Mouse (Mus musculus) retina, embryonic 14.5 days (tissue): ENCODE data around the gene Lonrf3.

Experiments
- DNase-seq: peaks from one replicate; pipeline ENCODE4 v3.0.0-alpha.2; 2015; ENCODE audit warnings: low spot score

Gene Lonrf3

DNA sequence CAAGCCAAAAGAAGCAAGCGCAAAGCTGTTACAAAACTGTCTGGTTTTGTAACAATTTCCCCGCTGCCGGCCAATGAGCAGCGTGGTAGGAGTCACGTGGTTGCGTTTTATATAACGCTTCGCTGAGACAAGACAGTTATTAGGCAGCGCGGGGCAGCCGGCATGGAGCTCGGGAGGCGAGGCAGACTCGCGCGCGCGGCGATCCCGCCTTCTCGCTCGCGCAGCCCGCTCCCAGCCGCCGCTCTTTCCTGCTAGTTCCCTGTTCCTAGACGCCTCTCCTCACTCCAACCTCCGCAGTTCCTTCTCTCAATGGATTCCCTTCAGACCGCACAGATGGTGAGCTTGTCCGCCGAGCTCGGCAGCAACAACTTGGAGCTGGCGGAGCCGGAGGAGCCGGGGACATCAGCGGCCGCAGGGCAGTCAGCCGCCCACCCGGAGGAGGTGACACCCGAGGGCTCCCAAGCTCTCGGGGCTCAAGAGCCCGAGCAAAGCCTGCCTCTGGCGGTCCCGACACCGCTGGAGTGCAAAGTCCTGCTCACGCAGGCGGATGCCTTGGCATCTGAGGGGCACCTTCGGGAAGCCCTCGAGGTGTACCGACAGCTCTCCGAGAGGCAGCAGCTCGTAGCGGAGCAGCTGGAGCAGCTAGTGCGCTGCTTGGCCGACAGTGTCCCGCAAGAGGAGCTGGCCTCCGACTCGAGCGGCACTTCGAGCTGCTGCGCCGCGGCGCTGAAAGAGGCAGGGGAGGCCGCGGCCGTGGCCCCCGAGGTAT lies at the start of gene Lonrf3:
Gene Lonrf3, plus strand, starts transcription at position 83 of the 769 bp plus-strand sequence.
- peak; percentile 74 for DNase-seq

DNA sequence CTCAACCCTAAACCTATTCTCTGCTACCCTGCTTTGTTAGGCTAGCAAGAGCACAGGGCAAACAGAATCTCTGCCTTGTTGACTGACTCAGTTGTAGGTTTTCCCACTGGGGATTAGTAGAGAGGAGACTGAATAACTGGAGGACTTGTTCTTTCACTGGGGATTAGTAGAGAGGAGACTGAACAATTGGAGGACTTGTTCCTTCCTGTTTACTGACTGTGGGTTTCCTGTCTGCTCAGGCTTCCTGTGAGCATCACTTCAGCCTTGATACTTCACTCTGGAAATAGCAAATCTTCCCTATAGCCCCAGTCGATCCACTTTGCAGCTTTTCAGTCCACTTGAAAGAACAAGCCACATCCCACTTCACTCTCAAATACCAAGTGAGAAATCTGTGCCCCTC lies 49.4 kb upstream of the Lonrf3 start:
- DNase-seq, result no peak

DNA sequence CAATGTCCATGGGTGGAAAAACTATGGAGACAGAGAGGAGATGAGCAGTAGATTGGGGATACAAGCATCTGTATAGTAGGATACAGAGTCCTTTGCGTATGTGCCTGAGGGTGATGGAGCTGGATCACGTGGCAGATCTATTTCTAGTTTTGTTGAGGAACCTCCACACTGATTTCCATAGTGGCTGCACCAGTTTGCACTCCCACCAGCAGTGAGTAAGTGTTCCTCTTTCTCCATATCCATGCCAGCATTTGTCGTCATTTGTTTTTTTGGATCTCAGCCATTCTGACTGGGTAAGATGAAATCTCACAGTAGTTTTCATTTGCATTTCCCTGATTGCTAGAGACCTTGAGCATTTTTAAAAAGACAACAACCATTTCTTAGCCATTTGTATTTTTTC lies 16.7 kb upstream of the Lonrf3 start:
- DNase-seq, result no peak

DNA sequence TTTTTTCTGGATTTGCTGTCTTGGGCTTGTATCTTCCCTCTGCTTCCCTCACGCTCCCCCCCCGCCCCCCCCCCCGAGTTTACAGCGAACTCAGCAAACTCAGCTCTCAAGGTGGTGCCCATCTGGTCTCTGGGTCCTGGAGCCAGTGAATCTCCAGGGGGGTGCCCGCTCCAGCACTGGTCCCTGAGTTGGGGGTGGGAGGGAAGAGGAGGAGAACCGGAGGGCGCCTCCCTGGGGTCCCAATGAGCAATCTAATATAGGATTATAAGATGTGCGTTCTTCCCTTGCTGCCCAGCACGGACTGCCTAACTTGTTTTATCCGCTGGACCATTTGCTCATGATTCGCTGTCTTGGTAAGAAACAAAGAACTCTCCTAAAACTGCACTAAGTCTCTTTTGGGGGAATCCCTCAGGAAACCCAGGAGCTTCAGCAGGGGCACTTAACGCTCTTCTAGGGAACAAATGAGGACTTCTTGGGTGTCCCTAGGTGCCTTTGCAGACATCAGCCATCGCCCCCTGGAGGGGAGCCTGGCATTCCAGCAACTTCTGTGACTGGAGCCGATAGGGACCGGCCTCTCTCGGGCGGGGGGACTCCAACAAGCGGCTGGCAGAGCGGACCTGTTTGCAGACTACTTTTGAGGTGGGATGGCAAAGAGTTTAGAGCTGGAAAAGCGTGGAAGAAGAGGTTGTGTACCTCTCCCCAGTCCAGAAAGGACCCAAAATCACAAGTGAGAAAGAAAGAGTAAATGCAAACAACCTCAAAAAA lies 480 bp upstream of the Lonrf3 start:
- DNase-seq, result peak; percentile 46

DNA sequence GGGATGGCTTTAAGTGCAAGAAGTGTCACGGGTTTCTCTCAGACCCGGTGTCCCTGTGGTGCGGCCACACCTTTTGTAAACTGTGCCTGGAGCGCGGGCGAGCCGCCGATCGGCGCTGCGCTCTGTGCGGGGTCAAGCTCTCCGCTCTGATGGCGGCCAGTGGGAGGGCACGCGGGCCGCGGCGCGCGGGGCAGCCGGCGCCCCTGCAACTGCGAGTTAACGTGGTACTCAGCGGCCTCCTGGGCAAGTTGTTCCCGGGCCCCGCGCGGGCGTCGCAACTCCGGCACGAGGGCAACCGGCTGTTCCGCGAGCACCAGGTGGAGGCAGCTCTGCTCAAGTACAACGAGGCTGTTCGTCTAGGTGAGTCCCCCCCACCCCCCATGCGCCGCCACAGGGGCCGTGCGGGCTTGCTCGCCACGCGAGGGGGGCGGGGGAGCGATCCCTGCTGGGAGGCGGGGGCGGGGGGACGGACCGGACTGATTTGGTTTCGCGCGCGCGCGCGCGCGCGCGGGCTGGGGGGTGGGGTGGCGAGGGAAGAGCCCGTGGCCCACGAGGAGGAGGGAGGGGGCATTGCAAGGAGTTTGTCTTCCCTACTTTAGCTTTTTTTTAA lies 992 bp downstream of the Lonrf3 start:
- DNase-seq, result no peak

DNA sequence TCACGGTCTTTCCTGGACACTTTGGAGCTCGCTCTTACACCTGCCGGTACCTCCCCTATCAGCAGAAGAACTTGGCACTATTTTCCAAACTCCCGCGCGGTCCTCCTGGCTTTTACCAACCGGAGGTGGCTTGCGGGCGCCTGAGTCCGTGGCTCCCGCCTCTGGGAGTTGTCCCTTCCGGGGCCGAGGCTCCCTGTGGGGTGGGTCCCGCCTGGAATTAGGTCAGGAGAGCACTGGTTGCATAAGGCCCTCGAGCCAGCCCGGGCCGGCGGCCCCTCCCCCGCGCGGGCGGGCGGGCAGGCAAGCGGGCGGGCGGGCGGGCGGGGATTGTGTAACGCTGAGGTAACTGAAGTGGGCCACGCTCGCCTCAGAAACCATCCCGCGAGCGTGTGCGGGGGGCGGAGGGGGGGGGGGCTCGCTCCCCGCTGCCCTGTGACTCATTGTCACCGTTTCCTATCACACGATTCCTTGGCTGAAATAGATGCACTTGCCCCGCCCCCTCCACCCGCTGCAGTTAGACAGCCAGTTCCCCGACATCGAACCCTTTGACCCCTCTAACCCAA lies 1.8 kb downstream of the Lonrf3 start:
- peak; percentile 51 for DNase-seq

DNA sequence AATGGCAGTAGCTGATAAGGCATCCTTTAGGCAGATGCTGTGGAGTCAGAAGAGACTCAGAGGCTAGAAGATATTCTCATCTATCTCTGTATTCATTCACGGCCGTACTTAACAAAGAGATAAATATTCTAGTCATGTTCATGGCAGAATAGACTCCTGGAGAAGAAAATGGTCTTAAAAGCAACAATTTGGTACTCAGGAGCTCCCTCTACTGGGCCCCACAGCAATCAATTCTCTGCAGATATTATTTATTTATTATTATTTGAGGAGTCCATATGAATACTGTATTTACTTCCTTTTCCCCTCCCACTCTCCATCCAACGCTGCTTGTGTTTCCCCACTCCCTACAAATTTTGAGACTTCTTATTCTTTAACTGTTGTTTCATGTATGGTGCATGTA lies 24.3 kb downstream of the Lonrf3 start:
- peak; percentile 68 for DNase-seq

DNA sequence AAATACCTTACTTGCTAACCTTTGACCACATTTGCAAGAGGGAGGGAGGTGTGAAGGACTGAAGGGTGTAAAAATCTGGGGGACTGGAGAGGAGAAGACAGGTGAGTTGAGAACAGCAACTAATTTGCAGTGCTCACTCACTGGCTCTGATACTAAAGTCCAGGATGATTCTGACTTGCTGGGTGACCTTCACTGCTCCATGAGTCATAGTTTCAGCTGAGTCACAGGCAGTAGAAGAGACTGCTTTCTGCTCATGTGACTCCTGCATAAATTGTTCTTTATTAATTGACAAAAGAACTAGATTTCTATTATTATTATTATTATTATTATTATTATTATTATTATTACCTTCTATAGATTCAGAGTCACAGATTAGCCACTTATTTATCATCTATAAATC lies 57.2 kb downstream of the Lonrf3 start:
- DNase-seq, result no peak

DNA sequence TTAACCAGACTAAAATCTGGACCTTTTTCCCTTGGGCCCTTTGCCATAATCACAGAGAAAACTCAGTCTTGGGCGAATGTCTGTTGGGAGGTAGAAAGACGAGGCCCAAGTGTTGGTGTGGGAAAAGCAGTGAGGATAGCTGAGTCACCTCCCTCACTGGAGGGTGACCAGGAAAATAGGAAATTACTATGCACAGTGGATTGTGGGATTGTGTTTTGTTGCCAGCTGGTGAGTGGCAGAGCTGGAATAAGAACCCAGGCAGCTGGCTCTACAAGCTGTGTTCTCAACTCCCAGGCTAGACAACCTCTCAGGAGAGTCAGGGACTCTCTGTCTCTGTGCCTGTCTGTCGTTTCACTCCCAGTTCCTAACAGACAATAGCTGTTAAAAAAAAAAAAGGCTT lies 61.8 kb downstream of the Lonrf3 start:
- no peak for DNase-seq

DNA sequence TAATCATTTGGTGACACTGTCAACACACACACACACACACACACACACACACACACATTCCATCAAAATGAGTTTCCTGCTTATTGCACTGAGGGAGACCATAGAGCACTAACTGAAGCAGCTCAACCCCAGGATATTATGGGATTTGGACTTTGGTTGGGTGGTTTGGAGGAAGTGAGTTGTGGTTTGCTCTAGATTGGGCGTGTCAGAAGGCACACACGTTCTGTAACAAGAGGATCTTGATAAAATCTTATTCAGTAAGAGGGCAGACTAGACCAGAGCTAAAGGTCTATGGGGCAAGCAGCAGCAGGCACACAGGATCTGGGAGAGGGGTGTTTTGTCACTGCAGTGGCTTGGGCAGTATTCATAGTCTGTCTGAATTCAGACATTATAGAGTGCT lies 62.4 kb downstream of the Lonrf3 start:
- DNase-seq, result no peak

DNA sequence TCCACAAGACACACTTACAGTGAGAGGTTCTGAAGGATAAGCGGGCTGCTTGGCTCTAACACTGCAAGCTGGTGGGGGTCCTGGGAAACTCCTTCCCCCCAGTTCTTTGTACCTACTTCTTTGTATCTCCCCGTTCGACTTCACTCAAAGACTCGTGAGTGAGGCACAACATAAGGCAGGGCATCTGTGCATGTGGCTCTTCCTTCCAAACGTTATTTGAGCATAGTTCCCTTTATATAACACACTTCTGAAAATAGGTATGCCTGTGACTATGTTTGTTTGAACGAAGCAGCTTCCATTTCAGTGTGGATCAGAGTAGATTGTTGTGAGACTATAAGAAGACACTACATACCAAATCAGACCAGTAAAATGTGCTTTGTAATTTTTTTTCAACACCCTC lies 64.5 kb downstream of the Lonrf3 start:
- no peak for DNase-seq

DNA sequence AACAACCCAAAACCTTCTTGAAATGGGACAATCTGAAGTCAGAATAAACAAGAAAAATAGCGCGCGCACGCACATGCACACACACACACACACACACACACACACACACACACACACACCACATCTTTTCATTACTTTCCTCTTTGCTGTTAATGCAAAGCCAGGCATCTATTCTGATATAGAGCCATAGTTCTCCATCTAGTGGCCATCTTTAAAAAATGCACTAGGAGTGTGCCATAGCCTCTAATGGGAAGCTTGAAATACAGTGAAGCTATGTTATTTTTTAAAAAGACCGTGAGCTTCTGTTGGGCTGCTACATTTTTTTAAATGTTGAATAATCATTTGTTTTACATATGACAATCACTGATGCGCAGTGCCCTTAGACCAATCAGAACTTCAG lies 65.1 kb downstream of the Lonrf3 start:
- DNase-seq, result peak; percentile 67

DNA sequence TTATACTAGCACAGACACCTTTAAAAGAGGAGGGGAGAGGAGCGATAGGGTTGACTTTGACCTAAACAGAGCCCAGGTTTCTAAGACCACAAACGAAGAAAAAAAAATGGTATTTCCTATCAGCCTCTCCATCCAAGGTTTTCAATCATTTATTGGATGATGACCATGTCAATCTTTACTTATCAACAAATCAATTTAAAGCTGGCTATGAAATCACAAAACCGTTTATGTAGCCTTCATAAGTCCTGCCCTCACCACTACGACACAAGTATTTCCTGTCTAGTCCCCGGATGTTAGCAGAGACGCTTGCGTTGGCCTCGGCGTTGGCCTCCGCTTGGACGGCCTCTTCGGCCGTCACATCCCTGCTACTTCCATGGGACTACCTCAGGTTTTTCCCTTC lies 72.8 kb downstream of the Lonrf3 start, which contains the start of gene Gm6268:
Gene Gm6268, plus strand, starts transcription at position 301 of the 400 bp plus-strand sequence.
- no peak for DNase-seq

DNA sequence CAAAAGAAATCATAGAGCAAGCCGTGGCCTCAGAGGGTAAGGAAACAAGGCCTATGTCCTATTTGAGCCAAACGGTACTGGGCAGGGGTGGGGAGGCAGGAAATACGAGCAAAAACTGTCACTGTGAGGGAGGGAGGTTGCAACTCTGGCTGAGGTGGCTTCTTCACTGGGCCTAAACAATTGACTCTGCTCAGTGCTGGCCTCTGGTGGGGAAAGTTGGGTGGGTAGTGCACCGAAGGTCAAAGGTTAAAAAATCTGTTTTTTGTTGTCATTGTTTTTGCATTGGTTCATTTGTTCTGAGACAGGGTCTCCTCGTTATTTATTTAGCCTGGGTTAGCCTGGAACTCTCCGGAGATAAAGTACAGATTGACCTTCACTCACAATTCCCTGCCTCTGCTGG lies 74.2 kb downstream of the Lonrf3 start:
- DNase-seq, result peak; percentile 6
